Mouse (Mus musculus) stomach, postnatal 0 days (tissue): ENCODE results near the gene St3gal3. TPM values are rescaled to one million over a fixed set of nuclear protein-coding genes. Genes with fewer than 3 reads are reported as not detected.
A peak's percentile ranks its signal among the peaks of the same experiment; 100 is the strongest.

Experiments used
- ATAC-seq: fragments of 200-750 bp; cut with Nextera tagmentation; 2 replicates; pipeline ENCODE4 v1.8.0; 2017; ENCODE audit not compliant: low FRiP score, low TSS enrichment
- DNase-seq: peaks from one replicate; pipeline ENCODE4 v3.0.0-alpha.2; 2016; ENCODE audit warnings: low spot score
- H3K27ac ChIP-seq: fragments of 300-500 bp; sonication (generic); replicated peaks from 2 replicates; pipeline ENCODE4 v1.5.1; 2014; ENCODE audit warnings: mild to moderate bottlenecking, control low read depth
- H3K27me3 ChIP-seq: fragments of 300-500 bp; sonication (generic); 2 replicates; pipeline ENCODE4 v1.6.1; 2014; ENCODE audit warnings: low read length; ENCODE audit not compliant: control insufficient read depth, insufficient read depth
- H3K36me3 ChIP-seq: fragments of 300-500 bp; sonication (generic); 2 replicates; pipeline ENCODE4 v1.6.1; 2014; ENCODE audit warnings: low read length, mixed read lengths; ENCODE audit not compliant: control insufficient read depth, insufficient read depth
- H3K4me1 ChIP-seq: fragments of 300-500 bp; sonication (generic); replicated peaks from 2 replicates; pipeline ENCODE4 v1.6.1; 2014; ENCODE audit warnings: antibody characterized with exemption; ENCODE audit not compliant: control insufficient read depth, insufficient read depth
- H3K4me2 ChIP-seq: fragments of 300-500 bp; sonication (generic); replicated peaks from 2 replicates; pipeline ENCODE4 v1.6.1; 2014; ENCODE audit warnings: low read depth, mild to moderate bottlenecking, control low read depth, moderate library complexity
- H3K4me3 ChIP-seq: fragments of 300-500 bp; sonication (generic); 2 replicates; pipeline ENCODE4 v1.5.1; 2014; ENCODE audit warnings: low read depth, low read length, control low read depth
- H3K9ac ChIP-seq: fragments of 300-500 bp; sonication (generic); 2 replicates; pipeline ENCODE4 v1.6.1; 2014; ENCODE audit warnings: mild to moderate bottlenecking, low read length, control low read depth, mixed read lengths
- H3K9me3 ChIP-seq: fragments of 300-500 bp; sonication (generic); 2 replicates; pipeline ENCODE4 v1.6.1; 2016; ENCODE audit warnings: low read length; ENCODE audit not compliant: control insufficient read depth
- CTCF ChIP-seq: IDR thresholded peaks from 2 replicates; pipeline ENCODE4 v1.5.1; 2016; ENCODE audit warnings: antibody characterized with exemption, low read depth, mild to moderate bottlenecking, moderate library complexity
- EP300 ChIP-seq: optimal IDR thresholded peaks from 2 replicates; pipeline ENCODE3; 2016; ENCODE audit warnings: antibody characterized with exemption
- WGBS: fragments of 180-500 bp; shearing (Covaris S2); extraction: QIAGEN DNeasy Blood & Tissue Kit; methylation state at CpG from one replicate; pipeline ENCODE4 v1.1.7; 2014; 5-methylcytosine and 5-hydroxymethylcytosine counted together
- polyA plus RNA-seq: library from polyadenylated mRNA; unstranded; fragments of >200 nt; fragmentation: Nextera tagmentation; extraction: Ambion mirVana; gene quantifications from 2 replicates; pipeline ENCODE4 v1.2.1, GENCODE M21; 2015

The St3gal3 gene
- polyA plus RNA-seq, 1 experiment from 2014 or later: 3.2 TPM

DNA sequence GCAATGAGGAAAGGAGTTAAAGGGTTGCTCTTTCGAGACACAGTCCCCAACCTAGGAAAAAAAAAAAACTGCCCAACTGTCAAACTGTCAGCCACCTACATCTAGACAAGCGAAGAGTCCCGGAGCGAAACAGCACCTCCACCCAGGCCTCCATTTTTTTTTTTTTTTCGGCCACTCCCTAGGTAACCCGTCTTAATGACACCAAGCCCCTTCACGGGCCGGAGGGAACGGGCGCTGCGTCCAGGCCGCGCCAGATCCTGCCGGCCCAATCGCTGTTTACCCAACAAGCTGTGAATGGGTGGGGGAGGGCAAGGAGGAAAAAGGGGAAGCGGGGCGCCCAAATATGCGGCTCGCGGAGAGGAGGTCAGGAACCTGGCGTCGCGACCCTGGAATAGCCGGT is 248.1 kb downstream of the St3gal3 start:
- no peaks in the 10 kb centered on the region for H3K9me3 ChIP-seq
- peak overlapping the region; percentile 99 for H3K4me2 ChIP-seq
- TF ChIP-seq EP300: no peak
- TF ChIP-seq CTCF: no peak
- 0 out of 2 replicates have a peak, but pooled peaks cover 6% of the 10 kb centered on the region for H3K36me3 ChIP-seq
- H3K9ac ChIP-seq: peak overlapping the region; percentile 89
- H3K4me3 ChIP-seq: peak overlapping the region; percentile 95
- H3K27ac ChIP-seq: peak overlapping the region; percentile 77
- peaks cover 11% of the 10 kb centered on the region; the same call in 1 of the 2 replicates for H3K4me1 ChIP-seq
- 0 out of 2 replicates have a peak, but pooled peaks have one; percentile 0 for ATAC-seq
- H3K27me3 ChIP-seq: no peaks in the 10 kb centered on the region
- DNase-seq: peak; percentile 32
- under 1% methylated on average over 23 of the region's 24 CpGs for WGBS

DNA sequence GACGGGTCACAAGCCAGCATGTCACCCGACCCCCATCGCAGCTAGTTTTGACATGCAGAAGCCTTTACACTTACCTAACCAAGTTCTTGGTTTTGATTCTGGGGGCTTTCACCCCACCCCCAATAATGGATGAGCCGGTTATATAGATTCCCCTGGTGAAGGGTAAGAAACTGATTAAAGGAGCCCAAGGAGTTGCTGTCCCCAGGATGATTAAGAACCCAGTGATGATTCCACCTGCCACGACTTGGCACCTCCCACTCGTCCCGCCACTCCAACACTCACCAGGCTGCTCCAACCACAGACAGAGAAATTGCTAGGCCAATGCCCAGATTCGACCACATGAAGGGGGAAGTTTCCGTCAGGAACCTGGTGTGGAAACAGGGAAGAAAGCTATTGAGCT is 248.7 kb downstream of the St3gal3 start:
- Histone ChIP-seq H3K4me2 (peak overlapping the region; percentile 99), H3K4me1 (peaks cover 9% of the 10 kb centered on the region; the same call in 1 of the 2 replicates), H3K27ac (no peak overlapping the region), H3K9me3 (no peaks in the 10 kb centered on the region), H3K4me3 (peak overlapping the region; percentile 95; the same call in 1 of the 2 replicates), H3K9ac (no peak overlapping the region), H3K36me3 (0 out of 2 replicates have a peak, but pooled peaks cover 6% of the 10 kb centered on the region), H3K27me3 (no peaks in the 10 kb centered on the region)
- no peak for TF ChIP-seq CTCF
- no peak for TF ChIP-seq EP300
- 74% methylated on average over 9 of the region's 9 CpGs for WGBS
- ATAC-seq (no peak), DNase-seq (no peak)

DNA sequence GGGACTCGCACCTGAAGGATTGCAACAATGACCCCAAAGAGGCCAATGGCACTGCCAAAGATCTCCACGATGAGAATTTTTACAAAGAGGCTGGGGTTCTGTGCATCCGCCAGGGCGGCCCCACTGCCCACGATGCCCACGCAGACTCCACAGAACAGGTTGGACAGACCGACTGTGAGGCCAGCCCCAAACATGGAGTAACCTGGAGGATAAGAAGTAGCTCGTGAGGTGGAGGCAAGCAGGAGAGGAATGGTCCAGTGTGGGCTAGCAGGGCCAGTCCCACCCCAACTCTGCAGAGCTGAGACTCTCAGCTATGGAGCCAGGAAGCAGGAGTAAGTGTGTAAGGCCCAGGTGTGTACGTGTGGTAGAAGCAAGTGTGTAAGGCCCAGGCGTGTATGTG is 249.6 kb downstream of the St3gal3 start:
- no peaks in the 10 kb centered on the region for H3K9me3 ChIP-seq
- no peak for TF ChIP-seq EP300
- no peak for TF ChIP-seq CTCF
- H3K36me3 ChIP-seq: 0 out of 2 replicates have a peak, but pooled peaks cover 6% of the 10 kb centered on the region
- no peak overlapping the region for H3K9ac ChIP-seq
- no peak overlapping the region for H3K4me2 ChIP-seq
- ATAC-seq: no peak
- H3K27ac ChIP-seq: no peak overlapping the region
- no peak for DNase-seq
- H3K27me3 ChIP-seq: no peaks in the 10 kb centered on the region
- WGBS: 93% methylated on average over 10 of the region's 10 CpGs
- peaks cover 9% of the 10 kb centered on the region; the same call in 1 of the 2 replicates for H3K4me1 ChIP-seq
- H3K4me3 ChIP-seq: no peak overlapping the region

DNA sequence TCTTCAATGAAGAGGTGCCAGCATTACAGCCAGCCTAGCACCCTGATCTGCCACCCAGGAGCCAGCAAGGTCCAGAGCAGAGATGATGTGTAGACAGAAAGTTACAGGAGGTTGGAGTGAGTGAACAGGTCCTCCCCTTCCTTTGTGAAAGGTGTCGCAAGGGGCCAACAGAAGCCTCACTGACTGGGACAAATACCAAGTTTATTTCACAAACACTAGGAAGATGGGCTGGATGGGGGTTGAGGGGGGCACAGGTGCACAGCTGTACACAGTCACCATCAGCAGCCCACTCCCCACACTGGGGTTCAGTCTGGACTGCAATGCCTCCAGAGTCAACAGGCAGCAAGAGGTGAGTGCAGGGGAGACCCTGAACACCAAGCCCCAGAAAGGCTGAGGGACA is 250.6 kb downstream of the St3gal3 start:
- H3K9ac ChIP-seq: no peak overlapping the region
- peaks cover 9% of the 10 kb centered on the region; the same call in 1 of the 2 replicates for H3K4me1 ChIP-seq
- ATAC-seq (no peak), DNase-seq (no peak)
- H3K36me3 ChIP-seq: 0 out of 2 replicates have a peak, but pooled peaks cover 6% of the 10 kb centered on the region
- H3K4me3 ChIP-seq: no peak overlapping the region
- TF ChIP-seq EP300: no peak
- no peak for TF ChIP-seq CTCF
- 73% methylated on average over 1 of the region's 1 CpGs for WGBS
- peak overlapping the region; percentile 92; the same call in 1 of the 2 replicates for H3K4me2 ChIP-seq
- no peaks in the 10 kb centered on the region for H3K9me3 ChIP-seq
- H3K27me3 ChIP-seq: no peaks in the 10 kb centered on the region
- H3K27ac ChIP-seq: no peak overlapping the region

DNA sequence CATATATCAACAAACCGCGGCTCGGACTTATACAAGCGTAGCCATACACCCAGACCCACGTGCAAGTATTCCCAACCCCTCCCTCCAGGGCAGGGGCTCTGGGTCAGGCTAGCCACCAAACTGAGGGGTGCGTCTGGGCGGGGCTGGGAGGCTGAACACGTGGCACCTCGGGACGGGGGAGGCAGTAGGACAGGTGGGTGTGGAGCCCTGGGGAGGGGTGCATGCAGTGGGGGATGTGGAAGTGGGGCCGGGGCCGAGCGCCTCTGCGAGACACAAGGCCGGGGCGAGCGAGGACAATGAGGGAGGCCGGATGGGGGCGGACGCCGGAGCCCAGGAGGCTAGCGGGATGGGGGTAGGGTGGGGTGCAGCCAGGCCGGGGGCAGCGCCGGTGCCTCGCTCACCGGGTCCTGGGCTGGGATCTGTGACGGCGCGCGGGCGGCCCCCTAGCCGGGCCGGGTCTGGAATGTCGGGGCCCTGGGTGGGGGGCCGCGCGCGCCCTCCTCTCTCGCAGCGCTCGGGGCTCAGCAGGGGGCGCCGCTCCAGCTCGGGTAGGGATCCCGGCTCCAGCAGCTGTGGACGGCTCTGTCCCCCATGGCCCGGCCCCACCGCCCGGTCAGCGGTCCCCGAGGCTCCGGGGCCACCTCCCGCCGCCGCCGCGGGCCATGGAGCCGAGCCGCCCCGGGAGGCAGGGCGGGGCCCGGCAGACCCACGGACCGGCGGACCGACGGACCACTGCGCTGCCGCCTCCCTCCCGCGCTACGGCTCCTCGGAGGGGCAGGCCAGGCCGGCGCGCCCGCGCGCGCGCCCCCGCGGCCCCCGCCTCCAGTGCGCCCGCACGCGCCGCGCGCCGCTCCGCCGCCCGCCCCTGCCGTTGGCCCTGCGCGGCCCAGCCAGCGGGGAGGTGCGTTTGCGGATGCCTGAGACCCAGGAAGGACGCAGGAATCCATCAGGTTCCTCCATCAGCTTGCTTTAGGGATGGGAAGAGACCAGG is 251.7 kb downstream of the St3gal3 start, which contains the start of gene B4galt2:
Gene B4galt2, minus strand, starts transcription at position 787 of the 991 bp plus-strand sequence.
- WGBS: under 1% methylated on average over 50 of the region's 103 CpGs
- peak; percentile 49 for TF ChIP-seq CTCF
- no peak for TF ChIP-seq EP300
- H3K4me2 ChIP-seq: peak within 1 kb of the TSS; percentile 92
- H3K27ac ChIP-seq: peak within 1 kb of the TSS; percentile 40; the same call in 1 of the 2 replicates
- 0 out of 2 replicates have a peak, but pooled peaks cover 6% of the 10 kb centered on the region for H3K36me3 ChIP-seq
- H3K9ac ChIP-seq: peak within 1 kb of the TSS; percentile 74
- H3K27me3 ChIP-seq: no peaks in the 10 kb centered on the region
- ATAC-seq (peak; percentile 24; the same call in 1 of the 2 replicates), DNase-seq (peak; percentile 51)
- H3K4me1 ChIP-seq: peaks cover 9% of the 10 kb centered on the region; the same call in 1 of the 2 replicates
- peak within 1 kb of the TSS; percentile 67 for H3K4me3 ChIP-seq
- H3K9me3 ChIP-seq: no peaks in the 10 kb centered on the region

Other genes starting within 250 kb of the St3gal3 start
- gene Atp6v0b, start 247.6 kb downstream of the St3gal3 start, polyA plus RNA-seq: 242 and 249 TPM in 2 replicates
- 8.1 and 8.6 TPM in 2 replicates for gene Dph2, start 242.9 kb downstream of the St3gal3 start, polyA plus RNA-seq
- 21.5 and 24.6 TPM in 2 replicates for gene Ipo13, start 219.9 kb downstream of the St3gal3 start, polyA plus RNA-seq
- gene Artn, start 205.2 kb downstream of the St3gal3 start, polyA plus RNA-seq: 3.8 TPM in 2 replicates
- gene Kdm4a, start 45.1 kb upstream of the St3gal3 start, polyA plus RNA-seq: 14.4 and 14.6 TPM in 2 replicates
- 30.1 and 34.1 TPM in 2 replicates for gene Ptprf, start 156.5 kb upstream of the St3gal3 start, polyA plus RNA-seq